Mouse (Mus musculus) T-cell, adult 66 days (primary cell): ENCODE results near the gene Dyrk3. TPM values are rescaled to one million over a fixed set of nuclear protein-coding genes. Genes with fewer than 3 reads are reported as not detected.

ENCODE experiments used
- total RNA-seq, 2 experiments: library from RNA; stranded (reverse); gene quantifications; 3 replicates in 1 of 2; 4 replicates in 1 of 2; pipeline ENCODE4 v1.2.4; 2023

Dyrk3 gene
- 1 to 10 TPM; 1.4 to 1.7 TPM for total RNA-seq

DNA sequence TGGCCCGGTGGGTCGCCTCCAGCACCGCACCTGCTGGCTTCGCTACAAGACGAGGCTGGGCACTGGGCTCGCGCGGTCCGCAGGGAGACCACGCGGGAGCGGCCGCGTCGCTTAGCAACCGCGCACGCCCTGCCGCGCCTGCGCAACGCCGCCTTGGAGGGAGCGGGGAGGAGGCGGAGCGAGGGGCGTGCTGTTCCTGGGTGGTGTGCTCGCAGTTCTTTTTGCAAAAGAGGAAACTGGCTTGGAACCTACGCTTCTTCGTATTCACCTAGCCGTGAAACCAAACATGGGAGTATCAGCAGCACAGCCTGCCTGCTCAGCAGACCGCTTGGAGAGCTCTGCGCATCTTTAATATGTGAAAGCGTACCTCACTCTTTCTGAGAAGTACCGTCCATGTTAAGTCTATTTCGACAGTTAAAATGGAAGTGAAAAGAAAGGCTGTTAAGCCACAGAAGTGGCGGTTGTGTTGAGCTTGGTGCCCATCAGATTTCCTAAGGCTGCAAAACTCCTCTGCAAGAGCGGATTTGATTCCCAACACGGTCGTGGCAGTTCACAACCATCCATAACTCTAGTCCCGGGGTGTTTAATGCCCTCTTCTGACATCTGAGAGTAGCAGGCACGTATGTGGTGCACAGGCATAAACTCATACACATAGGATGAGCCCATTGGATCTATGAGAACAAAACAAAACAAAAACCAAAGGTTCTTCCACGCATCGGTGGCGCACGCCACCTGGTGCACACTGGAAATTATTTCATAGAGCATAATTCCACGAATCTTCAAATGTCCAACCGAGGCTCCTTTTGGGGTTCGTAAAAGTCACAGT lies at the start of gene Dyrk3:
TSS of gene Dyrk3 (minus strand) at position 150 of the 826 bp plus-strand sequence.

DNA sequence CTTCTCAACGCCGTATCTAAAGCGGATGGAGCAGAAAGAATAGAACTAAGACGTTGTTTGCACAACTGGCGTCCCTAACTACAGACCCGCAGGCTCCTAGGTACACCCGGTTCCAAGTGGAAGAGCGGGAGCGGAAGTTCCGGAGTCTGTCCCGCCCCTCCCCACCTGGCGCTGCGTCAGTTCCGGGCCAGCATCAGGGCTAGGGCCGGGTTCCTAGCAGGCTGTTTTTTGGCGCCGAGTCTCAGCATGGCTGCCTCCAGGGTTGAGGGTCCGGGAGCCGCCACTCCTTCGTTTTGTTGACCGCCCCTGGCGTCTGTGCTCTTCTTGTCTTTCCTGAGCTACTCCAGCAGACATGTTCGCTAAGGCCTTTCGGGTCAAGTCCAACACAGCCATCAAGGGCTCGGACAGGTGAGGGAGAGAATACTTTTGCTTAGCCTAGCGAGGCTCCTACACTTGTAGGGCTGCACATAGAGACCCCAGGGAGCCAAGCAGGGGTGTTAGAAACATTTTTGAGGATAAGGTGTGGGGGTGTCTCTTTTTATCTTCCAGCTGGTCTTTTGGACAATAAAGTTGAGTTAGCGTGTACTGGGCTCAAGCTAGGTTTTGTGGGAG lies 15.0 kb upstream of the Dyrk3 start, which contains the start of gene Eif2d:
TSS of gene Eif2d (plus strand) at position 164 of the 612 bp plus-strand sequence.

DNA sequence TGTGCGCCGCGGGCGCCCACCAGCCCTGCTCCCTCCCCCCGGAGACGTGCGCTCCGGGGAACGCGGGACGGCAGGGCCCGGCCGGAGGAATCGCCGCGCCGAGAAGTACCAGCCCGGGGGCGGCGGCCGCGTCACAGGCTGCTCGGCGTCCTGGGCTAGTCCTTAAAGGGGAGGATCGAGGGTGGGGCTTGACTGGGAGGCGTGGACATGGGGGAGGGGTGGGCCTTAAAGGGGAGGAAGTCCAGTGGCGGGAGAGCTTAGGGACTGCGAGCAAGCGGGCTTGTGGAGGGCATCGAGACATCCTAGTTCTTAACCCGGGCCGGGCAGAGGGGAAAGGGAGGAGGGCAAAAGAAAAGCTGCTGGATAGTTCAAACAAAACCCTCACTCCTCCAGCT lies 40.4 kb downstream of the Dyrk3 start, which contains the start of gene Mapkapk2:
TSS of gene Mapkapk2 (minus strand) at position 127 of the 395 bp plus-strand sequence.

Other genes starting within 250 kb of the Dyrk3 start
- not detected for gene Il20, start 226.9 kb downstream of the Dyrk3 start, total RNA-seq
- gene Il19, start 198.2 kb downstream of the Dyrk3 start, total RNA-seq: not detected
- gene Il10, start 118.5 kb downstream of the Dyrk3 start, total RNA-seq: 1 to 10 TPM; 2.3 to 5.7 TPM
- gene Mapkapk2, start 40.5 kb downstream of the Dyrk3 start, total RNA-seq: 10 to 100 TPM; 60.6 to 63.9 TPM
- gene Eif2d, start 14.8 kb upstream of the Dyrk3 start, total RNA-seq: 10 to 100 TPM; 32.4 to 38.5 TPM
- 100 to 1,000 TPM; 188 to 198 TPM for gene Rassf5, start 106.9 kb upstream of the Dyrk3 start, total RNA-seq
- gene Ikbke, start 141.3 kb upstream of the Dyrk3 start, total RNA-seq: 100 to 1,000 TPM; 305 to 334 TPM